Mouse (Mus musculus) ES-E14 (cell line): ENCODE results near the gene Rnf149.

Experiments
- MAFK ChIP-seq: IDR thresholded peaks from 2 replicates; pipeline ENCODE4 v1.6.1; 2014; ENCODE audit warnings: mild to moderate bottlenecking, low read depth, low read length, inconsistent platforms; ENCODE audit not compliant: insufficient read depth
- ZNF384 ChIP-seq: IDR thresholded peaks from 2 replicates; pipeline ENCODE4 v1.6.1; 2012; ENCODE audit warnings: low read depth, low read length, inconsistent platforms

- TF ChIP-seq ZNF384 (no peak), MAFK (no peak)
These were observed 21.5 kb upstream of the Rnf149 start for GRCm38 (mm10) chr1:39598726-39599125.
